Comparison of ENCODE assay signal across 12 mouse cellular contexts in genomic region chr15:85615537-85616100, GRCm38 (mm10). TPM values are rescaled to one million over a fixed set of nuclear protein-coding genes. Genes with fewer than 3 reads are reported as not detected.
A peak's percentile ranks its signal among the peaks of the same experiment; 100 is the strongest.
DNase-seq lines count a peak whose midpoint lies in the region; ATAC-seq and TF ChIP-seq lines count a peak whose summit lies in the region.
"Had no signal": no experiment of that assay in that cellular context is flagged by ENCODE, and none has a peak within 500 bp of the region (broad histone marks: within the 10 kb centered on the region; RNA-seq: fewer than 3 reads in every experiment).

No protein-coding gene starts in this region.

- H3K27me3 ChIP-seq in heart, embryonic 14.5 days (ENCODE audit: control insufficient read depth, insufficient read depth, low read length): peaks cover 15% of the 10 kb centered on the region
- H3K27me3 ChIP-seq in lung, embryonic 15.5 days: peaks cover 18% of the 10 kb centered on the region; the same call in 1 of the 2 replicates
- peaks cover 34% of the 10 kb centered on the region for H3K27me3 ChIP-seq in limb, embryonic 13.5 days

- peaks cover 3% of the 10 kb centered on the region; the same call in 1 of the 2 replicates for H3K9me3 ChIP-seq in heart, embryonic 14.5 days (ENCODE audit: control insufficient read depth, low read length)
- H3K9me3 ChIP-seq in lung, embryonic 15.5 days: no peaks in the 10 kb centered on the region
- H3K9me3 ChIP-seq in limb, embryonic 13.5 days: peaks cover 10% of the 10 kb centered on the region; the same call in 1 of the 2 replicates

- H3K4me2 ChIP-seq in heart, embryonic 14.5 days (ENCODE audit: low read length): peak overlapping the region; percentile 44
- peak overlapping the region; percentile 24; the same call in 1 of the 2 replicates for H3K4me2 ChIP-seq in lung, embryonic 15.5 days
- H3K4me2 ChIP-seq in limb, embryonic 13.5 days (replicated peaks): peak overlapping the region; percentile 30

- no peak overlapping the region for H3K27ac ChIP-seq in heart, embryonic 14.5 days (replicated peaks in 1 of 2; ENCODE audit: control insufficient read depth in 1 of 2, insufficient read depth in 1 of 2, low read depth in 2 of 2, low read length in 2 of 2)
- no peak overlapping the region for H3K27ac ChIP-seq in lung, embryonic 15.5 days
- no peak overlapping the region for H3K27ac ChIP-seq in limb, embryonic 13.5 days

- no peak for TF ChIP-seq POLR2A in lung, adult 2 months (IDR thresholded peaks at IDR 0.05; ENCODE audit: borderline replicate concordance, extremely low read depth, low read depth, low read length)

- intact Hi-C loops in heart, postnatal 36 days (cut with DNase I): loop anchor here (2.0 kb wide), 1 partner anchor 13 kb away; no protein-coding TSS in a partner anchor

- H3K9ac ChIP-seq in heart, embryonic 14.5 days (ENCODE audit: low read length): 0 out of 2 replicates have a peak overlapping the region, but pooled peaks have one; percentile 8
- H3K9ac ChIP-seq in lung, embryonic 15.5 days: no peak overlapping the region
- H3K9ac ChIP-seq in limb, embryonic 13.5 days: no peak overlapping the region

- 27% methylated on average over 21 of the region's 21 CpGs for WGBS in heart, embryonic 14.5 days
- 38% methylated on average over 21 of the region's 21 CpGs for WGBS in lung, embryonic 15.5 days
- 58% methylated on average over 21 of the region's 21 CpGs for WGBS in lung, adult 2 months
- 32% methylated on average over 21 of the region's 21 CpGs for WGBS in limb, embryonic 13.5 days

- no peak for ATAC-seq in heart, embryonic 14.5 days (ENCODE audit: insufficient number of reproducible peaks, insufficient read depth, low FRiP score, low read depth)
- no peak for ATAC-seq in lung, embryonic 15.5 days (ENCODE audit: borderline replicate concordance, extremely low read depth, low FRiP score, low TSS enrichment)
- ATAC-seq in limb, embryonic 13.5 days (ENCODE audit: low FRiP score, low read depth): no peak
- ATAC-seq in activated CD4-positive, CD25-positive, alpha-beta regulatory T cell, adult 4 months: no peak
- ATAC-seq: CD4-positive, CD25-positive, alpha-beta regulatory T cell, adult 4 months had no signal

- no peak for TF ChIP-seq CTCF in lung, adult 2 months (IDR thresholded peaks at IDR 0.05; ENCODE audit: insufficient read depth, low read length)

- no peak for DNase-seq in heart, postnatal 36 days
- no peak for DNase-seq in lung, adult 2 months
- DNase-seq in ZHBTc4 (ENCODE audit: low read depth, low spot score): peak; percentile 39
- DNase-seq in frontal cortex, postnatal 36 days (ENCODE audit: low spot score in 2 of 2): no peak
- DNase-seq: cerebellum, adult 9-11 months; lung, postnatal 4 days; thymus, postnatal 14 days had no signal

- H3K4me1 ChIP-seq in heart, embryonic 14.5 days (ENCODE audit: control insufficient read depth in 2 of 2, insufficient read depth in 2 of 2, low read length in 2 of 2): peaks cover 15 to 24% of the 10 kb centered on the region in 2 experiments
- peaks cover 45% of the 10 kb centered on the region for H3K4me1 ChIP-seq in lung, embryonic 15.5 days
- H3K4me1 ChIP-seq in lung, adult 2 months (ENCODE audit: control insufficient read depth, insufficient read depth, low read length): peaks cover 25% of the 10 kb centered on the region
- peaks cover 33% of the 10 kb centered on the region for H3K4me1 ChIP-seq in limb, embryonic 13.5 days

- H3K4me3 ChIP-seq in heart, embryonic 14.5 days (ENCODE audit: control insufficient read depth in 1 of 2, insufficient read depth in 1 of 2, low read depth in 1 of 2, low read length in 2 of 2): no peak overlapping the region
- no peak overlapping the region for H3K4me3 ChIP-seq in lung, embryonic 15.5 days
- H3K4me3 ChIP-seq in lung, adult 2 months (replicated peaks; ENCODE audit: extremely low read depth, low read depth, low read length): no peak overlapping the region
- H3K4me3 ChIP-seq in limb, embryonic 13.5 days: no peak overlapping the region

- no peaks in the 10 kb centered on the region for H3K36me3 ChIP-seq in heart, embryonic 14.5 days (ENCODE audit: control insufficient read depth, insufficient read depth, low read length)
- no peaks in the 10 kb centered on the region for H3K36me3 ChIP-seq in lung, embryonic 15.5 days
- H3K36me3 ChIP-seq in limb, embryonic 13.5 days: no peaks in the 10 kb centered on the region

RNA-seq across cellular contexts. Expression of gene Wnt7b, which starts 33.3 kb away (rescaled TPM):
- 0.23 and 0.41 TPM in 2 replicates for polyA plus RNA-seq in heart, embryonic 14.5 days (2014; fragmentation: Nextera tagmentation; extraction: Ambion mirVana)
- total RNA-seq in heart, postnatal 36 days (2021): under 1 TPM; 0.11 to 0.25 TPM
- 56.5 and 57.6 TPM in 2 replicates for polyA plus RNA-seq in lung, embryonic 15.5 days (2015; fragmentation: Nextera tagmentation; extraction: Ambion mirVana)
- polyA plus RNA-seq in lung, adult 2 months (2012; rRNA removed): 7.0 and 13.2 TPM in 2 replicates
- 29.1 and 34.9 TPM in 2 replicates for polyA plus RNA-seq in limb, embryonic 13.5 days (2015; fragmentation: Nextera tagmentation; extraction: Ambion mirVana)
- polyA plus RNA-seq in activated CD4-positive, CD25-positive, alpha-beta regulatory T cell, adult 4 months (2017; shearing (Covaris generic)): not detected
- polyA plus RNA-seq: CD4-positive, CD25-positive, alpha-beta regulatory T cell, adult 4 months had no signal
